Mouse (Mus musculus) E14TG2a.4 (cell line): Measurements from ENCODE around the gene Btbd35f25.
"Not testable (repeated sequence)": the region's sequence is repeated elsewhere in the genome, so short reads cannot be mapped to it uniquely, and the experiment has no call there.

Experiments used
- CTCF ChIP-seq: conservative IDR thresholded peaks from 2 replicates; pipeline ENCODE4 v1.5.1; 2014; ENCODE audit warnings: low read length
- NANOG ChIP-seq: IDR thresholded peaks from 2 replicates; pipeline ENCODE4 v1.6.1; 2014; ENCODE audit warnings: borderline replicate concordance, low read length, mixed read lengths
- POU5F1 ChIP-seq: IDR thresholded peaks from 2 replicates; pipeline ENCODE4 v1.6.1; 2014; ENCODE audit warnings: low read length, borderline replicate concordance

DNA sequence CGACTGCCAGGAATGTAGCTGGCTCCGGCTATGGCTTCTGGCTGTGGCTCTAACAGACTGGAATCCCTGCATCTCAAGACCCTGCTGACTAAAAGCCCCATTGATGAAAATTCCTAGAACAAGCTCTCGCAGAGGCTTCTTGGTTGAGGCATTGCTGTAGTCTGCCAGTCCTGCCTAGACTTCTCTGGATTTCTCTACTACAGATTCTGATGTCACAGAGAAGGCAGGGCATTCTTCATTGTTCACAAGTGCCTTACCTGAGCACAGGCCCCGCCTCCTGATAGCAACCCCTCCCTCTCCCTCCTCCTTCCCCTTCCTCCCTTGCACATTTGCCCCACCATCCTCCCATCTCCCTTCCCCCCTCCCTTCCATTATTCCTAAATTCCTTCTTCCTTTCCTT is at the start of gene Btbd35f25:
- TF ChIP-seq CTCF, NANOG, POU5F1: not testable (repeated sequence)
